Mouse (Mus musculus): Measurements from ENCODE around the gene Barx2. TPM values are rescaled to one million over a fixed set of nuclear protein-coding genes. Genes with fewer than 3 reads are reported as not detected.

The Barx2 gene
- polyA plus RNA-seq, 3 experiments from 2014 or later = not detected

Other genes with a start within 250 kb of the Barx2 start
- under 1 TPM in 1 of 3 experiments, not detected in 2; 0.17 TPM for gene Arhgap32, start 202.7 kb upstream of the Barx2 start, polyA plus RNA-seq (2017; shearing (Covaris generic))